Mouse (Mus musculus): ENCODE measurements at regions not wholly inside any gene's neighbourhood (a gene's known extent, or its start where the extent isn't known, plus 50 kb on each side); places are given as distances from the start of the nearest gene placed in this dataset.

GRCm38 (mm10) chr14:73730796-73731195 is 69.8 kb downstream of the Gm21750 start:
- no peak for ATAC-seq (replicated peaks; ENCODE audit: low FRiP score, poor library complexity, severe bottlenecking)

- no peak for ATAC-seq (replicated peaks; ENCODE audit: low FRiP score, poor library complexity, severe bottlenecking)
Measured at GRCm38 (mm10) chr14:73732161-73732560, 71.1 kb downstream of the Gm21750 start.

GRCm38 (mm10) chr14:73750790-73751189 is 89.8 kb downstream of the Gm21750 start:
- no peak for ATAC-seq (replicated peaks; ENCODE audit: low FRiP score, poor library complexity, severe bottlenecking)

GRCm38 (mm10) chr14:73759986-73760385 is 99.0 kb downstream of the Gm21750 start:
- ATAC-seq (replicated peaks; ENCODE audit: low FRiP score, poor library complexity, severe bottlenecking): no peak

- ATAC-seq (replicated peaks; ENCODE audit: low FRiP score, poor library complexity, severe bottlenecking): no peak
Measured at GRCm38 (mm10) chr14:73772964-73773363, 111.9 kb downstream of the Gm21750 start.

GRCm38 (mm10) chr14:73773810-73774209 is 112.8 kb downstream of the Gm21750 start:
- ATAC-seq (replicated peaks; ENCODE audit: low FRiP score, poor library complexity, severe bottlenecking): no peak

GRCm38 (mm10) chr14:73776066-73776465 is 115.0 kb downstream of the Gm21750 start:
- ATAC-seq (replicated peaks; ENCODE audit: low FRiP score, poor library complexity, severe bottlenecking): no peak

GRCm38 (mm10) chr14:73807169-73807568 is 146.1 kb downstream of the Gm21750 start:
- no peak for ATAC-seq (replicated peaks; ENCODE audit: low FRiP score, poor library complexity, severe bottlenecking)

- ATAC-seq (replicated peaks; ENCODE audit: low FRiP score, poor library complexity, severe bottlenecking): no peak
Measured at GRCm38 (mm10) chr14:73838890-73839289, 177.9 kb downstream of the Gm21750 start.

- no peak for ATAC-seq (replicated peaks; ENCODE audit: low FRiP score, poor library complexity, severe bottlenecking)
Measured at GRCm38 (mm10) chr14:73861782-73862181, 200.8 kb downstream of the Gm21750 start.

GRCm38 (mm10) chr14:73874337-73874736 is 213.3 kb downstream of the Gm21750 start:
- no peak for ATAC-seq (replicated peaks; ENCODE audit: low FRiP score, poor library complexity, severe bottlenecking)

GRCm38 (mm10) chr14:73875916-73876315 is 214.9 kb downstream of the Gm21750 start:
- no peak for ATAC-seq (replicated peaks; ENCODE audit: low FRiP score, poor library complexity, severe bottlenecking)

GRCm38 (mm10) chr14:73878267-73878666 is 217.2 kb downstream of the Gm21750 start:
- ATAC-seq (replicated peaks; ENCODE audit: low FRiP score, poor library complexity, severe bottlenecking): no peak

GRCm38 (mm10) chr14:73878866-73879419 is 217.9 kb downstream of the Gm21750 start:
- ATAC-seq (replicated peaks; ENCODE audit: low FRiP score, poor library complexity, severe bottlenecking): no peak

GRCm38 (mm10) chr14:73891451-73891850 is 230.4 kb downstream of the Gm21750 start:
- peak; percentile 73 for ATAC-seq (replicated peaks; ENCODE audit: low FRiP score, poor library complexity, severe bottlenecking)

GRCm38 (mm10) chr14:73894844-73895243 is 233.8 kb downstream of the Gm21750 start:
- no peak for ATAC-seq (replicated peaks; ENCODE audit: low FRiP score, poor library complexity, severe bottlenecking)

- no peak for ATAC-seq (replicated peaks; ENCODE audit: low FRiP score, poor library complexity, severe bottlenecking)
Measured at GRCm38 (mm10) chr14:73895266-73895665, 234.2 kb downstream of the Gm21750 start.

GRCm38 (mm10) chr14:73899078-73899477 is 238.1 kb downstream of the Gm21750 start:
- ATAC-seq (replicated peaks; ENCODE audit: low FRiP score, poor library complexity, severe bottlenecking): no peak

- ATAC-seq (replicated peaks; ENCODE audit: low FRiP score, poor library complexity, severe bottlenecking): no peak
Measured at GRCm38 (mm10) chr14:73902085-73902713, 241.2 kb downstream of the Gm21750 start.

GRCm38 (mm10) chr14:73913756-73914448 is 252.9 kb downstream of the Gm21750 start:
- ATAC-seq (replicated peaks; ENCODE audit: low FRiP score, poor library complexity, severe bottlenecking): no peak

- no peak for ATAC-seq (replicated peaks; ENCODE audit: low FRiP score, poor library complexity, severe bottlenecking)
Measured at GRCm38 (mm10) chr14:73915990-73916389, 255.0 kb downstream of the Gm21750 start.
